Mouse (Mus musculus) midbrain, embryonic 10.5 days (tissue): ENCODE measurements around the gene Dck. TPM values are rescaled to one million over a fixed set of nuclear protein-coding genes. Genes with fewer than 3 reads are reported as not detected.
A peak's percentile ranks its signal among the peaks of the same experiment; 100 is the strongest.
"Not testable (repeated sequence)": the region's sequence is repeated elsewhere in the genome, so short reads cannot be mapped to it uniquely, and the experiment has no call there.

Source experiments
- DNase-seq: peaks from one replicate; pipeline ENCODE4 v3.0.0-alpha.2; 2017; ENCODE audit warnings: low spot score
- H3K27ac ChIP-seq: fragments of 300-500 bp; sonication (generic); replicated peaks from 2 replicates; pipeline ENCODE4 v1.5.1; 2016; ENCODE audit warnings: mild to moderate bottlenecking
- H3K27me3 ChIP-seq: fragments of 300-500 bp; sonication (generic); 2 replicates; pipeline ENCODE4 v1.6.1; 2016; ENCODE audit warnings: low read depth, mild to moderate bottlenecking; ENCODE audit not compliant: poor library complexity, severe bottlenecking
- H3K36me3 ChIP-seq: fragments of 300-500 bp; sonication (generic); 2 replicates; pipeline ENCODE4 v1.6.1; 2016; ENCODE audit warnings: mild to moderate bottlenecking, moderate library complexity
- H3K4me1 ChIP-seq: fragments of 300-500 bp; sonication (generic); 2 replicates; pipeline ENCODE4 v1.6.1; 2016
- H3K4me3 ChIP-seq: fragments of 300-500 bp; sonication (generic); 2 replicates; pipeline ENCODE4 v1.5.1; 2016; ENCODE audit warnings: mild to moderate bottlenecking, moderate library complexity
- H3K9me3 ChIP-seq: fragments of 300-500 bp; sonication (generic); replicated peaks from 2 replicates; pipeline ENCODE4 v1.6.1; 2016; ENCODE audit warnings: mild to moderate bottlenecking
- WGBS: fragments of 180-500 bp; shearing (Covaris S2); methylation state at CpG from one replicate; pipeline ENCODE4 v1.1.7; 2016; 5-methylcytosine and 5-hydroxymethylcytosine counted together
- polyA plus RNA-seq: library from polyadenylated mRNA; unstranded; fragments of >200 nt; fragmentation: Nextera tagmentation; extraction: Ambion mirVana; gene quantifications from 2 replicates; pipeline ENCODE4 v1.2.1, GENCODE M21; 2016

Gene Dck
- 118 and 119 TPM in 2 replicates for polyA plus RNA-seq

- Histone ChIP-seq H3K36me3 (peaks cover 36% of the 10 kb centered on the region), H3K27ac (peak within 1 kb of the TSS; percentile 97), H3K4me3 (peak within 1 kb of the TSS; percentile 81), H3K4me1 (peaks cover 26% of the 10 kb centered on the region), H3K9me3 (no peaks in the 10 kb centered on the region), H3K27me3 (no peaks in the 10 kb centered on the region)
- under 1% methylated on average over 51 of the region's 51 CpGs for WGBS
- DNase-seq, result peak; percentile 100
These were observed at the start of gene Dck for GRCm38 (mm10) chr5:88764987-88765481. Gene Dck (plus strand): TSS chr5:88764996.

- peaks cover 21% of the 10 kb centered on the region for H3K4me1 ChIP-seq
- no peaks in the 10 kb centered on the region for H3K9me3 ChIP-seq
- WGBS, result 88% methylated on average over 2 of the region's 2 CpGs
- H3K27me3 ChIP-seq, result no peaks in the 10 kb centered on the region
- H3K27ac ChIP-seq, result no peak overlapping the region
- DNase-seq, result no peak
- H3K36me3 ChIP-seq, result no peaks in the 10 kb centered on the region
- no peak overlapping the region for H3K4me3 ChIP-seq
These were observed 47.8 kb upstream of the Dck start for GRCm38 (mm10) chr5:88716983-88717382.

- H3K27me3 ChIP-seq, result no peaks in the 10 kb centered on the region
- H3K36me3 ChIP-seq, result peaks cover 1% of the 10 kb centered on the region
- WGBS, result 2% methylated on average over 54 of the region's 54 CpGs
- H3K4me1 ChIP-seq, result peaks cover 28% of the 10 kb centered on the region
- H3K27ac ChIP-seq, result peak within 1 kb of the TSS; percentile 94
- no peaks in the 10 kb centered on the region for H3K9me3 ChIP-seq
- peak; percentile 97 for DNase-seq
- H3K4me3 ChIP-seq, result peak within 1 kb of the TSS; percentile 98
These were observed 44.4 kb upstream of the Dck start, which contains the start of gene Mob1b for GRCm38 (mm10) chr5:88720116-88721002. Gene Mob1b (plus strand): TSS chr5:88720855.

- peak overlapping the region; percentile 94 for H3K27ac ChIP-seq
- DNase-seq, result no peak
- H3K9me3 ChIP-seq, result no peaks in the 10 kb centered on the region
- H3K4me3 ChIP-seq, result peak overlapping the region; percentile 98
- 0% methylated on average over 38 of the region's 38 CpGs for WGBS
- H3K36me3 ChIP-seq, result peaks cover 7% of the 10 kb centered on the region
- no peaks in the 10 kb centered on the region for H3K27me3 ChIP-seq
- peaks cover 28% of the 10 kb centered on the region for H3K4me1 ChIP-seq
These were observed 43.8 kb upstream of the Dck start for GRCm38 (mm10) chr5:88721003-88721475.

- Histone ChIP-seq H3K27ac (peak overlapping the region; percentile 94), H3K9me3 (no peaks in the 10 kb centered on the region), H3K27me3 (no peaks in the 10 kb centered on the region), H3K4me3 (peak overlapping the region; percentile 98), H3K36me3 (peaks cover 7% of the 10 kb centered on the region), H3K4me1 (peaks cover 28% of the 10 kb centered on the region)
- peak; percentile 58 for DNase-seq
- 3% methylated on average over 31 of the region's 31 CpGs for WGBS
These were observed 43.1 kb upstream of the Dck start for GRCm38 (mm10) chr5:88721565-88722212.

GRCm38 (mm10) chr5:88722213-88722600, 42.6 kb upstream of the Dck start:
- 56% methylated on average over 4 of the region's 4 CpGs for WGBS
- Histone ChIP-seq H3K36me3 (peaks cover 7% of the 10 kb centered on the region), H3K27ac (peak overlapping the region; percentile 94), H3K9me3 (no peaks in the 10 kb centered on the region), H3K27me3 (no peaks in the 10 kb centered on the region), H3K4me3 (peak overlapping the region; percentile 98), H3K4me1 (peaks cover 28% of the 10 kb centered on the region)
- no peak for DNase-seq

GRCm38 (mm10) chr5:88724030-88724429, 40.8 kb upstream of the Dck start:
- no peak overlapping the region for H3K27ac ChIP-seq
- H3K36me3 ChIP-seq, result peaks cover 7% of the 10 kb centered on the region
- no peak for DNase-seq
- no peaks in the 10 kb centered on the region for H3K27me3 ChIP-seq
- 75% methylated on average over 3 of the region's 3 CpGs for WGBS
- peaks cover 28% of the 10 kb centered on the region for H3K4me1 ChIP-seq
- H3K4me3 ChIP-seq, result no peak overlapping the region
- H3K9me3 ChIP-seq, result no peaks in the 10 kb centered on the region

GRCm38 (mm10) chr5:88727593-88728144, 37.1 kb upstream of the Dck start:
- H3K27ac ChIP-seq, result no peak overlapping the region
- 91% methylated on average over 3 of the region's 3 CpGs for WGBS

GRCm38 (mm10) chr5:88734786-88735185, 30.0 kb upstream of the Dck start:
- Histone ChIP-seq H3K27ac (no peak overlapping the region), H3K9me3 (no peaks in the 10 kb centered on the region), H3K36me3 (peaks cover 7% of the 10 kb centered on the region), H3K4me3 (no peak overlapping the region), H3K27me3 (no peaks in the 10 kb centered on the region), H3K4me1 (no peaks in the 10 kb centered on the region)
- 92% methylated on average over 2 of the region's 2 CpGs for WGBS
- DNase-seq, result no peak

More at GRCm38 (mm10) chr5:88727593-88728144, 37.1 kb upstream of the Dck start:
- H3K27me3 ChIP-seq, result no peaks in the 10 kb centered on the region
- no peak overlapping the region for H3K4me3 ChIP-seq
- peaks cover 7% of the 10 kb centered on the region for H3K36me3 ChIP-seq
- DNase-seq, result no peak
- H3K9me3 ChIP-seq, result no peaks in the 10 kb centered on the region
- peaks cover 7% of the 10 kb centered on the region for H3K4me1 ChIP-seq

GRCm38 (mm10) chr5:88741065-88741464, 23.7 kb upstream of the Dck start:
- H3K27me3 ChIP-seq, H3K4me1 ChIP-seq, H3K4me3 ChIP-seq, H3K27ac ChIP-seq, H3K9me3 ChIP-seq, DNase-seq: not testable (repeated sequence)
- peaks cover 51% of the 10 kb centered on the region for H3K36me3 ChIP-seq
- WGBS, result 88% methylated on average over 1 of the region's 1 CpGs

- Histone ChIP-seq H3K36me3 (peaks cover 58% of the 10 kb centered on the region), H3K9me3 (no peaks in the 10 kb centered on the region), H3K4me1 (no peaks in the 10 kb centered on the region), H3K27me3 (no peaks in the 10 kb centered on the region), H3K4me3 (no peak overlapping the region), H3K27ac (no peak overlapping the region)
- 94% methylated on average over 1 of the region's 1 CpGs for WGBS
- DNase-seq, result no peak
These were observed 17.0 kb upstream of the Dck start for GRCm38 (mm10) chr5:88747774-88748173.

- H3K27ac ChIP-seq, result no peak overlapping the region
- H3K36me3 ChIP-seq, result peaks cover 60% of the 10 kb centered on the region
- H3K4me3 ChIP-seq, result no peak overlapping the region
- WGBS, result 93% methylated on average over 4 of the region's 4 CpGs
- H3K9me3 ChIP-seq, result no peaks in the 10 kb centered on the region
- no peaks in the 10 kb centered on the region for H3K4me1 ChIP-seq
- no peak for DNase-seq
- no peaks in the 10 kb centered on the region for H3K27me3 ChIP-seq
These were observed 11.6 kb upstream of the Dck start for GRCm38 (mm10) chr5:88753199-88753598.
